Mouse (Mus musculus): Measurements from ENCODE around the gene H2-D1. TPM values are rescaled to one million over a fixed set of nuclear protein-coding genes. Genes with fewer than 3 reads are reported as not detected.
"Not testable (repeated sequence)": the region's sequence is repeated elsewhere in the genome, so short reads cannot be mapped to it uniquely, and the experiment has no call there.

H2-D1 gene
- polyA plus RNA-seq, 1 experiment from 2014 or later = 87.2 TPM

- H3K9ac ChIP-seq (replicated peaks; ENCODE audit: low read length); H3K27me3 ChIP-seq (ENCODE audit: insufficient read depth, low read length); H3K36me3 ChIP-seq (ENCODE audit: insufficient read depth, low read length); H3K4me2 ChIP-seq (replicated peaks; ENCODE audit: low read depth, low read length); H3K9me3 ChIP-seq (ENCODE audit: low read length); H3K27ac ChIP-seq (ENCODE audit: low read length); ATAC-seq (ENCODE audit: low FRiP score, low TSS enrichment); H3K4me3 ChIP-seq (ENCODE audit: low read length); H3K4me1 ChIP-seq (ENCODE audit: insufficient read depth, low read length): not testable (repeated sequence)
- 8% methylated on average over 5 of the region's 5 CpGs for WGBS
Observed at GRCm38 (mm10) chr17:35295796-35296195, 33.3 kb downstream of the H2-D1 start.

- not testable (repeated sequence) for H3K4me1 ChIP-seq (ENCODE audit: insufficient read depth, low read length); H3K27me3 ChIP-seq (ENCODE audit: insufficient read depth, low read length); H3K4me3 ChIP-seq (ENCODE audit: low read length); ATAC-seq (ENCODE audit: low FRiP score, low TSS enrichment); H3K9ac ChIP-seq (replicated peaks; ENCODE audit: low read length); H3K4me2 ChIP-seq (replicated peaks; ENCODE audit: low read depth, low read length); H3K9me3 ChIP-seq (ENCODE audit: low read length); H3K27ac ChIP-seq (ENCODE audit: low read length); H3K36me3 ChIP-seq (ENCODE audit: insufficient read depth, low read length)
- 87% methylated on average over 7 of the region's 7 CpGs for WGBS
Observed at GRCm38 (mm10) chr17:35300261-35300945, 37.9 kb downstream of the H2-D1 start.

- no peaks in the 10 kb centered on the region for H3K36me3 ChIP-seq (ENCODE audit: insufficient read depth, low read length)
- no peaks in the 10 kb centered on the region for H3K4me1 ChIP-seq (ENCODE audit: insufficient read depth, low read length)
- H3K4me2 ChIP-seq (replicated peaks; ENCODE audit: low read depth, low read length) = no peak overlapping the region
- no peak overlapping the region for H3K4me3 ChIP-seq (ENCODE audit: low read length)
- 25% methylated on average over 13 of the region's 13 CpGs for WGBS
- H3K27me3 ChIP-seq (ENCODE audit: insufficient read depth, low read length) = no peaks in the 10 kb centered on the region
- no peak overlapping the region for H3K9ac ChIP-seq (replicated peaks; ENCODE audit: low read length)
- no peak overlapping the region for H3K27ac ChIP-seq (ENCODE audit: low read length)
- no peak for ATAC-seq (ENCODE audit: low FRiP score, low TSS enrichment)
- H3K9me3 ChIP-seq (ENCODE audit: low read length) = no peaks in the 10 kb centered on the region
Observed at GRCm38 (mm10) chr17:35301645-35302258, 39.2 kb downstream of the H2-D1 start.

GRCm38 (mm10) chr17:35303271-35303670 is 40.7 kb downstream of the H2-D1 start:
- Histone ChIP-seq H3K4me2 (replicated peaks; ENCODE audit: low read depth, low read length) (no peak overlapping the region), H3K4me1 (ENCODE audit: insufficient read depth, low read length) (no peaks in the 10 kb centered on the region), H3K27ac (ENCODE audit: low read length) (no peak overlapping the region), H3K4me3 (ENCODE audit: low read length) (no peak overlapping the region), H3K36me3 (ENCODE audit: insufficient read depth, low read length) (no peaks in the 10 kb centered on the region), H3K27me3 (ENCODE audit: insufficient read depth, low read length) (0 out of 2 replicates have a peak, but pooled peaks cover 4% of the 10 kb centered on the region), H3K9me3 (ENCODE audit: low read length) (no peaks in the 10 kb centered on the region), H3K9ac (replicated peaks; ENCODE audit: low read length) (no peak overlapping the region)
- no peak for ATAC-seq (ENCODE audit: low FRiP score, low TSS enrichment)
- 80% methylated on average over 2 of the region's 2 CpGs for WGBS

GRCm38 (mm10) chr17:35303756-35304350 is 41.3 kb downstream of the H2-D1 start:
- Histone ChIP-seq H3K9ac (replicated peaks; ENCODE audit: low read length) (no peak overlapping the region), H3K4me3 (ENCODE audit: low read length) (no peak overlapping the region), H3K4me1 (ENCODE audit: insufficient read depth, low read length) (no peaks in the 10 kb centered on the region), H3K27ac (ENCODE audit: low read length) (no peak overlapping the region), H3K36me3 (ENCODE audit: insufficient read depth, low read length) (no peaks in the 10 kb centered on the region), H3K27me3 (ENCODE audit: insufficient read depth, low read length) (0 out of 2 replicates have a peak, but pooled peaks cover 4% of the 10 kb centered on the region), H3K9me3 (ENCODE audit: low read length) (no peaks in the 10 kb centered on the region), H3K4me2 (replicated peaks; ENCODE audit: low read depth, low read length) (no peak overlapping the region)
- ATAC-seq (ENCODE audit: low FRiP score, low TSS enrichment) = no peak
- WGBS = 83% methylated on average over 10 of the region's 10 CpGs

GRCm38 (mm10) chr17:35304478-35304877 is 41.9 kb downstream of the H2-D1 start:
- no peak overlapping the region for H3K9ac ChIP-seq (replicated peaks; ENCODE audit: low read length)
- H3K9me3 ChIP-seq (ENCODE audit: low read length) = no peaks in the 10 kb centered on the region
- no peak overlapping the region for H3K4me3 ChIP-seq (ENCODE audit: low read length)
- no peak overlapping the region for H3K4me2 ChIP-seq (replicated peaks; ENCODE audit: low read depth, low read length)
- no peaks in the 10 kb centered on the region for H3K36me3 ChIP-seq (ENCODE audit: insufficient read depth, low read length)
- H3K4me1 ChIP-seq (ENCODE audit: insufficient read depth, low read length) = no peaks in the 10 kb centered on the region
- 0 out of 2 replicates have a peak, but pooled peaks cover 4% of the 10 kb centered on the region for H3K27me3 ChIP-seq (ENCODE audit: insufficient read depth, low read length)
- H3K27ac ChIP-seq (ENCODE audit: low read length) = no peak overlapping the region
- 60% methylated on average over 6 of the region's 6 CpGs for WGBS
- no peak for ATAC-seq (ENCODE audit: low FRiP score, low TSS enrichment)

GRCm38 (mm10) chr17:35304921-35305320 is 42.4 kb downstream of the H2-D1 start:
- H3K4me3 ChIP-seq (ENCODE audit: low read length); ATAC-seq (ENCODE audit: low FRiP score, low TSS enrichment); H3K27ac ChIP-seq (ENCODE audit: low read length); H3K27me3 ChIP-seq (ENCODE audit: insufficient read depth, low read length); H3K4me2 ChIP-seq (replicated peaks; ENCODE audit: low read depth, low read length); H3K9ac ChIP-seq (replicated peaks; ENCODE audit: low read length); H3K36me3 ChIP-seq (ENCODE audit: insufficient read depth, low read length); H3K4me1 ChIP-seq (ENCODE audit: insufficient read depth, low read length); H3K9me3 ChIP-seq (ENCODE audit: low read length): not testable (repeated sequence)
- 83% methylated on average over 8 of the region's 8 CpGs for WGBS

Small RNA genes within 50 kb of the gene (microRNA-seq; reads per million reads assigned to microRNA genes)
- 1.6 reads per million, percentile 3 among the genes with 10 or more reads in this experiment for gene Mir6975
- gene Mir8094 = not detected

Other genes starting within 250 kb of the H2-D1 start
- 0.21 and 0.31 TPM in 2 replicates for gene Vwa7, start 246.2 kb upstream of the H2-D1 start, polyA plus RNA-seq (2015; fragmentation: Nextera tagmentation; extraction: Ambion mirVana)
- gene Sapcd1, start 234.7 kb upstream of the H2-D1 start, polyA plus RNA-seq (2015; fragmentation: Nextera tagmentation; extraction: Ambion mirVana) = 5.7 and 7.1 TPM in 2 replicates
- 4.5 and 6.9 TPM in 2 replicates for gene Msh5, start 216.0 kb upstream of the H2-D1 start, polyA plus RNA-seq (2015; fragmentation: Nextera tagmentation; extraction: Ambion mirVana)
- 341 and 345 TPM in 2 replicates for gene Clic1, start 212.8 kb upstream of the H2-D1 start, polyA plus RNA-seq (2015; fragmentation: Nextera tagmentation; extraction: Ambion mirVana)
- gene Ddah2, start 203.7 kb upstream of the H2-D1 start, polyA plus RNA-seq (2015; fragmentation: Nextera tagmentation; extraction: Ambion mirVana) = 375 and 376 TPM in 2 replicates
- gene Ly6g6c, start 197.3 kb upstream of the H2-D1 start, polyA plus RNA-seq (2015; fragmentation: Nextera tagmentation; extraction: Ambion mirVana) = not detected in 2 replicates
- gene Mpig6b, start 196.5 kb upstream of the H2-D1 start, polyA plus RNA-seq (2015; fragmentation: Nextera tagmentation; extraction: Ambion mirVana) = 0.49 and 0.52 TPM in 2 replicates
- 1.1 and 2.0 TPM in 2 replicates for gene Ly6g6e, start 185.8 kb upstream of the H2-D1 start, polyA plus RNA-seq (2015; fragmentation: Nextera tagmentation; extraction: Ambion mirVana)
- 4.4 and 4.6 TPM in 2 replicates for gene Ly6g6d, start 184.7 kb upstream of the H2-D1 start, polyA plus RNA-seq (2015; fragmentation: Nextera tagmentation; extraction: Ambion mirVana)
- 0.26 TPM in 1 of 2 replicates, not detected in the other for gene Ly6g6f, start 177.1 kb upstream of the H2-D1 start, polyA plus RNA-seq (2015; fragmentation: Nextera tagmentation; extraction: Ambion mirVana)
- 115 and 118 TPM in 2 replicates for gene Abhd16a, start 173.5 kb upstream of the H2-D1 start, polyA plus RNA-seq (2015; fragmentation: Nextera tagmentation; extraction: Ambion mirVana)
- not detected in 2 replicates for gene Ly6g5c, start 154.5 kb upstream of the H2-D1 start, polyA plus RNA-seq (2015; fragmentation: Nextera tagmentation; extraction: Ambion mirVana)
- 0.89 and 1.5 TPM in 2 replicates for gene Ly6g5b, start 147.3 kb upstream of the H2-D1 start, polyA plus RNA-seq (2015; fragmentation: Nextera tagmentation; extraction: Ambion mirVana)
- 22.3 and 23.7 TPM in 2 replicates for gene Gpank1, start 141.3 kb upstream of the H2-D1 start, polyA plus RNA-seq (2015; fragmentation: Nextera tagmentation; extraction: Ambion mirVana)
- 293 and 308 TPM in 2 replicates for gene Csnk2b, start 140.7 kb upstream of the H2-D1 start, polyA plus RNA-seq (2015; fragmentation: Nextera tagmentation; extraction: Ambion mirVana)
- 8.5 and 12.0 TPM in 2 replicates for gene D17H6S53E, start 136.4 kb upstream of the H2-D1 start, polyA plus RNA-seq (2015; fragmentation: Nextera tagmentation; extraction: Ambion mirVana)
- 22.2 and 27.5 TPM in 2 replicates for gene Apom, start 130.7 kb upstream of the H2-D1 start, polyA plus RNA-seq (2015; fragmentation: Nextera tagmentation; extraction: Ambion mirVana)
- 56.4 TPM in 2 replicates for gene Bag6, start 127.6 kb upstream of the H2-D1 start, polyA plus RNA-seq (2015; fragmentation: Nextera tagmentation; extraction: Ambion mirVana)
- gene Prrc2a, start 97.8 kb upstream of the H2-D1 start, polyA plus RNA-seq (2015; fragmentation: Nextera tagmentation; extraction: Ambion mirVana) = 166 and 215 TPM in 2 replicates
- 8.3 and 9.2 TPM in 2 replicates for gene Aif1, start 86.7 kb upstream of the H2-D1 start, polyA plus RNA-seq (2015; fragmentation: Nextera tagmentation; extraction: Ambion mirVana)
- gene Lst1, start 74.3 kb upstream of the H2-D1 start, polyA plus RNA-seq (2015; fragmentation: Nextera tagmentation; extraction: Ambion mirVana) = 10.7 and 12.8 TPM in 2 replicates
- gene Ltb, start 68.3 kb upstream of the H2-D1 start, polyA plus RNA-seq (2015; fragmentation: Nextera tagmentation; extraction: Ambion mirVana) = 0.66 and 1.2 TPM in 2 replicates
- gene Tnf, start 60.7 kb upstream of the H2-D1 start, polyA plus RNA-seq (2015; fragmentation: Nextera tagmentation; extraction: Ambion mirVana) = 0.15 and 0.28 TPM in 2 replicates
- gene Lta, start 57.4 kb upstream of the H2-D1 start, polyA plus RNA-seq (2015; fragmentation: Nextera tagmentation; extraction: Ambion mirVana) = 0.13 TPM in 1 of 2 replicates, not detected in the other
- 0.56 and 0.62 TPM in 2 replicates for gene Gm16181, start 41.9 kb upstream of the H2-D1 start, polyA plus RNA-seq (2015; fragmentation: Nextera tagmentation; extraction: Ambion mirVana)
- 5.8 and 8.5 TPM in 2 replicates for gene Atp6v1g2, start 29.1 kb upstream of the H2-D1 start, polyA plus RNA-seq (2015; fragmentation: Nextera tagmentation; extraction: Ambion mirVana)
- 11.6 TPM in 2 replicates for gene Nfkbil1, start 26.9 kb upstream of the H2-D1 start, polyA plus RNA-seq (2015; fragmentation: Nextera tagmentation; extraction: Ambion mirVana)
- 553 and 556 TPM in 2 replicates for gene Ddx39b, start 21.0 kb upstream of the H2-D1 start, polyA plus RNA-seq (2015; fragmentation: Nextera tagmentation; extraction: Ambion mirVana)
- gene H2-Q1, start 57.7 kb downstream of the H2-D1 start, polyA plus RNA-seq (2015; fragmentation: Nextera tagmentation; extraction: Ambion mirVana) = not detected in 2 replicates
- gene H2-Q2, start 79.5 kb downstream of the H2-D1 start, polyA plus RNA-seq (2015; fragmentation: Nextera tagmentation; extraction: Ambion mirVana) = 0.42 and 0.82 TPM in 2 replicates
- 4.3 and 4.4 TPM in 2 replicates for gene H2-Q4, start 116.9 kb downstream of the H2-D1 start, polyA plus RNA-seq (2015; fragmentation: Nextera tagmentation; extraction: Ambion mirVana)
- 4.4 and 5.7 TPM in 2 replicates for gene H2-Q6, start 162.1 kb downstream of the H2-D1 start, polyA plus RNA-seq (2015; fragmentation: Nextera tagmentation; extraction: Ambion mirVana)
- gene H2-Q7, start 176.4 kb downstream of the H2-D1 start, polyA plus RNA-seq (2015; fragmentation: Nextera tagmentation; extraction: Ambion mirVana) = 13.7 and 15.2 TPM in 2 replicates
- 1.4 and 1.6 TPM in 2 replicates for gene H2-Q10, start 207.4 kb downstream of the H2-D1 start, polyA plus RNA-seq (2015; fragmentation: Nextera tagmentation; extraction: Ambion mirVana)
- 0.19 TPM in 1 of 2 replicates, not detected in the other for gene Pou5f1, start 243.3 kb downstream of the H2-D1 start, polyA plus RNA-seq (2015; fragmentation: Nextera tagmentation; extraction: Ambion mirVana)

All from kidney, embryonic 16.5 days (tissue).